Mouse (Mus musculus): ENCODE measurements at regions not wholly inside any gene's neighbourhood (a gene's known extent, or its start where the extent isn't known, plus 50 kb on each side); places are given as distances from the start of the nearest gene placed in this dataset.

- TF ChIP-seq CTCF (conservative IDR thresholded peaks at IDR 0.05; ENCODE audit: low read length) (no peak), NANOG (IDR thresholded peaks at IDR 0.05; ENCODE audit: borderline replicate concordance, low read length) (no peak), POU5F1 (IDR thresholded peaks at IDR 0.05; ENCODE audit: borderline replicate concordance, low read length) (no peak)
Measured at GRCm38 (mm10) chr15:38163721-38164120, 738.4 kb downstream of the 4930447A16Rik start.
